Mouse (Mus musculus) hindbrain, embryonic 11.5 days (tissue): ENCODE data around the gene Slc22a30. TPM values are rescaled to one million over a fixed set of nuclear protein-coding genes. Genes with fewer than 3 reads are reported as not detected.
"Not testable (repeated sequence)": the region's sequence is repeated elsewhere in the genome, so short reads cannot be mapped to it uniquely, and the experiment has no call there.

ENCODE experiments used
- ATAC-seq: fragments of 200-750 bp; cut with Nextera tagmentation; 2 replicates; pipeline ENCODE4 v1.8.0; 2017; ENCODE audit warnings: mild to moderate bottlenecking, moderate TSS enrichment, moderate library complexity; ENCODE audit not compliant: low FRiP score
- DNase-seq: peaks from one replicate; pipeline ENCODE4 v3.0.0-alpha.2; 2015; ENCODE audit warnings: low spot score
- H3K27ac ChIP-seq: fragments of 300-500 bp; sonication (generic); 2 replicates; pipeline ENCODE4 v1.5.1; 2014; ENCODE audit warnings: mild to moderate bottlenecking, low read depth, low read length
- H3K27me3 ChIP-seq: fragments of 300-500 bp; sonication (generic); 2 replicates; pipeline ENCODE4 v1.6.1; 2014; ENCODE audit warnings: mild to moderate bottlenecking, low read length, moderate library complexity, mixed read lengths; ENCODE audit not compliant: control insufficient read depth, insufficient read depth
- H3K36me3 ChIP-seq: fragments of 300-500 bp; sonication (generic); 2 replicates; pipeline ENCODE4 v1.6.1; 2014; ENCODE audit warnings: mild to moderate bottlenecking, low read length, moderate library complexity, mixed read lengths; ENCODE audit not compliant: control insufficient read depth, insufficient read depth
- H3K4me1 ChIP-seq: fragments of 300-500 bp; sonication (generic); replicated peaks from 2 replicates; pipeline ENCODE4 v1.6.1; 2014; ENCODE audit warnings: low read length, mixed read lengths; ENCODE audit not compliant: control insufficient read depth, insufficient read depth
- H3K4me2 ChIP-seq: fragments of 300-500 bp; sonication (generic); replicated peaks from 2 replicates; pipeline ENCODE4 v1.6.1; 2014; ENCODE audit warnings: mild to moderate bottlenecking, low read depth, low read length
- H3K4me3 ChIP-seq: fragments of 300-500 bp; sonication (generic); 2 replicates; pipeline ENCODE4 v1.5.1; 2014; ENCODE audit warnings: low read depth, low read length
- H3K9ac ChIP-seq: fragments of 300-500 bp; sonication (generic); 2 replicates; pipeline ENCODE4 v1.6.1; 2014; ENCODE audit warnings: low read depth, low read length
- H3K9me3 ChIP-seq: fragments of 300-500 bp; sonication (generic); 2 replicates; pipeline ENCODE4 v1.6.1; 2016; ENCODE audit warnings: low read length; ENCODE audit not compliant: control insufficient read depth
- WGBS: fragments of 180-500 bp; shearing (Covaris S2); extraction: QIAGEN DNeasy Blood & Tissue Kit; methylation state at CpG from one replicate; pipeline ENCODE4 v1.1.7; 2014; 5-methylcytosine and 5-hydroxymethylcytosine counted together
- polyA plus RNA-seq: library from polyadenylated mRNA; unstranded; fragments of >200 nt; fragmentation: Nextera tagmentation; extraction: Ambion mirVana; gene quantifications from 2 replicates; pipeline ENCODE4 v1.2.1, GENCODE M21; 2014

Gene Slc22a30
- polyA plus RNA-seq, result not detected in 2 replicates

GRCm38 (mm10) chr19:8405011-8405410, at the start of gene Slc22a30:
TSS of gene Slc22a30 (minus strand) at chr19:8405111.
- not testable (repeated sequence) for ATAC-seq, H3K4me3 ChIP-seq, H3K4me1 ChIP-seq, DNase-seq, H3K36me3 ChIP-seq, H3K4me2 ChIP-seq, H3K9ac ChIP-seq, H3K27me3 ChIP-seq, H3K27ac ChIP-seq, H3K9me3 ChIP-seq
- 76% methylated on average over 1 of the region's 2 CpGs for WGBS

- Histone ChIP-seq H3K4me2 (no peak overlapping the region), H3K27me3 (no peaks in the 10 kb centered on the region), H3K4me3 (no peak overlapping the region), H3K4me1 (no peaks in the 10 kb centered on the region), H3K9ac (no peak overlapping the region), H3K9me3 (no peaks in the 10 kb centered on the region), H3K27ac (no peak overlapping the region), H3K36me3 (no peaks in the 10 kb centered on the region)
- 77% methylated on average over 2 of the region's 2 CpGs for WGBS
- DNase-seq (no peak), ATAC-seq (no peak)
Observed at GRCm38 (mm10) chr19:8448321-8448720, 43.4 kb upstream of the Slc22a30 start.

GRCm38 (mm10) chr19:8447516-8447915, 42.6 kb upstream of the Slc22a30 start:
- no peaks in the 10 kb centered on the region for H3K4me1 ChIP-seq
- no peak overlapping the region for H3K9ac ChIP-seq
- no peak overlapping the region for H3K27ac ChIP-seq
- no peak overlapping the region for H3K4me3 ChIP-seq
- no peaks in the 10 kb centered on the region for H3K27me3 ChIP-seq
- 89% methylated on average over 1 of the region's 1 CpGs for WGBS
- DNase-seq, result no peak
- ATAC-seq, result no peak
- H3K9me3 ChIP-seq, result no peaks in the 10 kb centered on the region
- H3K36me3 ChIP-seq, result no peaks in the 10 kb centered on the region
- H3K4me2 ChIP-seq, result no peak overlapping the region

- ATAC-seq (no peak), DNase-seq (no peak)
- 90% methylated on average over 5 of the region's 5 CpGs for WGBS
- H3K27ac ChIP-seq, result no peak overlapping the region
- no peaks in the 10 kb centered on the region for H3K36me3 ChIP-seq
- no peaks in the 10 kb centered on the region for H3K27me3 ChIP-seq
- H3K4me2 ChIP-seq, result no peak overlapping the region
- 0 out of 2 replicates have a peak, but pooled peaks cover under 1% of the 10 kb centered on the region for H3K9me3 ChIP-seq
- no peak overlapping the region for H3K9ac ChIP-seq
- H3K4me1 ChIP-seq, result no peaks in the 10 kb centered on the region
- H3K4me3 ChIP-seq, result no peak overlapping the region
Observed at GRCm38 (mm10) chr19:8431051-8431662, 26.2 kb upstream of the Slc22a30 start.

GRCm38 (mm10) chr19:8407290-8408021, 2.5 kb upstream of the Slc22a30 start:
- H3K36me3 ChIP-seq, H3K4me3 ChIP-seq, H3K27ac ChIP-seq, H3K27me3 ChIP-seq, H3K4me2 ChIP-seq, H3K4me1 ChIP-seq, H3K9ac ChIP-seq, H3K9me3 ChIP-seq, ATAC-seq, DNase-seq: not testable (repeated sequence)
- WGBS, result 66% methylated on average over 14 of the region's 14 CpGs

Other genes with a start within 250 kb of the Slc22a30 start
- gene Slc22a29, start 186.2 kb downstream of the Slc22a30 start, polyA plus RNA-seq, result not detected in 2 replicates
- 0.08 and 0.45 TPM in 2 replicates for gene Slc22a8, start 186.1 kb upstream of the Slc22a30 start, polyA plus RNA-seq
- gene Slc22a6, start 212.9 kb upstream of the Slc22a30 start, polyA plus RNA-seq, result 0.77 and 0.88 TPM in 2 replicates